Mouse (Mus musculus): ENCODE measurements around the gene Meis3. TPM values are rescaled to one million over a fixed set of nuclear protein-coding genes. Genes with fewer than 3 reads are reported as not detected.

The Meis3 gene
- 137 and 151 TPM in 2 replicates for polyA plus RNA-seq (2014; fragmentation: Nextera tagmentation; extraction: Ambion mirVana)

DNA sequence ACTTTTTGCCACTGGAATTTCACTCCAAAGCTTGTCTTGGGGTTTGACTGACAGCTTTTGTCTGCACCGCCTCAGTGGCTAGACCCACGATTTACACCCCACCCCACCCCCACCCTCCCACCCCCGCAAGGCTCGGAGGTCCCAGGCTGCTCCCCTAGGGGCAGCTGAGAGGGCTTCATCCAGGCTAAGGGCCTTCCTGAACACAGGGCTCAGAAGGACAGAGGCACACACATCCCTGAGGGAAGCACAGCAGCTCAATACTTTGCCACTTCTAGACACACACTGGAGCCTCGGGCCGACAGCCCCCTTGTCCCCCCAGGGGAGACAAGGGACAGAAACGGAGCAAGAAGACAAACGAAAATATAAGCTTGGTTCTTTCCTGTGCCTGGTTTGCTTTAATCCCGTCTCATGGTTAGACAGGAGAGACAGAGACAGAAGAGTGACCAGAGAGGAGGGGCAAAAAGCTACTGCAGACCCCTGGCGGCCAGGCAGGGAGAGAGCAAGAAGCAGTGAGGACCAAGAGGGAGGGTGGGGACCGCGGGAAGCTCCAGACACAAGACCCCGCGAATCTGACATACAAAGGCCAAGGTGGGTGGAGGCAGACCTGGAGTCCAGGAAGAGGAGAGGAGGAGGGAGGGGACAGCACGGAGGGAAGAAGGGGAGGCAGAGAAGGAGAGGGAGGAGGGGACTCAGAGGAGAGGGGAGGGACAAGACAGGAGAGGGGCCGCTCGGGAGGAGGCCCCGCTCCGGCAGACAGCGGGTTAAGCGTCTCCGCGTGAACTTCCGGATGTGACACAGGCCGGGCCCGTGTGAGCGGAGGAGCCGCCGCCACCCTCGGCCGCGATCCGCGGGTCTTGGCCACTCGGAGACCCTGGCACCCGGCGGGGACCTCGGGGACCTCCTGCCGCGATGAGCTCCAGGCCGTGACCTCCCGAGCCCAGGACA lies at the start of gene Meis3:
Gene Meis3, plus strand, starts transcription at position 494 of the 945 bp plus-strand sequence.
- no peaks in the 10 kb centered on the region for H3K9me3 ChIP-seq (ENCODE audit: control insufficient read depth, low read length)
- DNase-seq (peak; percentile 90), ATAC-seq (ENCODE audit: low FRiP score, low TSS enrichment) (peak; percentile 87)
- peak within 1 kb of the TSS; percentile 78 for H3K4me3 ChIP-seq (replicated peaks; ENCODE audit: low read depth, low read length)
- H3K4me2 ChIP-seq (ENCODE audit: low read length) = peak within 1 kb of the TSS; percentile 74
- H3K4me1 ChIP-seq (ENCODE audit: control insufficient read depth, insufficient read depth, low read length) = peaks cover 32% of the 10 kb centered on the region
- H3K27me3 ChIP-seq (ENCODE audit: control insufficient read depth, insufficient read depth, low read length) = no peaks in the 10 kb centered on the region
- under 1% methylated on average over 38 of the region's 42 CpGs for WGBS
- peak within 1 kb of the TSS; percentile 86 for H3K27ac ChIP-seq (replicated peaks; ENCODE audit: low read depth, low read length)
- H3K9ac ChIP-seq (replicated peaks; ENCODE audit: low read length) = peak within 1 kb of the TSS; percentile 81
- H3K36me3 ChIP-seq (ENCODE audit: control insufficient read depth, insufficient read depth, low read length) = peaks cover 26% of the 10 kb centered on the region

DNA sequence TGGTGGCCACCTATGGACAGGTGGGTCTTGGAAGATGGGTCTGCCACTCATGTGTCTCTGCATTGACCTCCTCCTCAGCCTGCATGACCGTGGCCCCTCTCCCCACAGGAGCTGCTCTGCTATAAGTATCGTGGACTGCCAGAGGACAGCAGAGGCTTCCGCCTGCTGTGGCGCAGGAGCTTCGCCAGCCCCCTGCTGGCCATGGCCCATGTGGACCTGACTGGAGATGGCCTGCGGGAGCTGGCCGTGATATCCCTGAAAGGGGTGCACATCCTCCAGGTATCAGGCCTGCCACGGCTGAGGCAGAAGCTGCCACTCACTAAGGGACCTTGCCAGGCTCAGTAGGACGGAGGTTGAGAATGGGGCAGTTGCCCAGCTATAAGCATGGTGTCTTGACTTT lies 49.1 kb upstream of the Meis3 start:
- no peak for DNase-seq
- Histone ChIP-seq H3K4me3 (replicated peaks; ENCODE audit: low read depth, low read length) (no peak overlapping the region), H3K9ac (replicated peaks; ENCODE audit: low read length) (no peak overlapping the region), H3K4me1 (ENCODE audit: control insufficient read depth, insufficient read depth, low read length) (peaks cover 12% of the 10 kb centered on the region), H3K27ac (replicated peaks; ENCODE audit: low read depth, low read length) (no peak overlapping the region), H3K27me3 (ENCODE audit: control insufficient read depth, insufficient read depth, low read length) (no peaks in the 10 kb centered on the region), H3K36me3 (ENCODE audit: control insufficient read depth, insufficient read depth, low read length) (peaks cover 11% of the 10 kb centered on the region; the same call in 1 of the 2 replicates), H3K4me2 (ENCODE audit: low read length) (no peak overlapping the region), H3K9me3 (ENCODE audit: control insufficient read depth, low read length) (no peaks in the 10 kb centered on the region)
- 84% methylated on average over 9 of the region's 9 CpGs for WGBS
- no peak for ATAC-seq (ENCODE audit: low FRiP score, low TSS enrichment)

DNA sequence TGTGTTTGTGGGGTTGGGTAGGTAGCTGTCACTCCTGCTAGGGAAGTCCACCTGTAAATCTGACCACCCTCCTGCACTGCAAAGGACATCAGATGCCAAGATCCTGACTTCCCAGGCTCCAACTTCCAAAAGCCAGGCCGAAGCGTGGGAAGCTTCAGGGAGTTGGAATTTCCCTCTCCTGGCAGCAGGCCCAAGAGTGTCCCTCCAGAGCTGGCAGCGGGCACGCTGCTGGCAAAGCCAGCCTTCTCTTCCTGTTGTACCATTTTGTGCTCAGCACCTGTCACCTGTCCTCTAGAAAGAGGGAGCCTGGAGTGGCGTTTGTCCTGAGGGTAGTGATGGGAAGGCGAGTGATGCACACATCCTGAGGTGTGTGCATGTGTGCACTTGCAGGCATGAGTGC lies 46.5 kb upstream of the Meis3 start:
- Histone ChIP-seq H3K9me3 (ENCODE audit: control insufficient read depth, low read length) (no peaks in the 10 kb centered on the region), H3K27me3 (ENCODE audit: control insufficient read depth, insufficient read depth, low read length) (no peaks in the 10 kb centered on the region), H3K36me3 (ENCODE audit: control insufficient read depth, insufficient read depth, low read length) (peaks cover 8% of the 10 kb centered on the region; the same call in 1 of the 2 replicates), H3K4me3 (replicated peaks; ENCODE audit: low read depth, low read length) (no peak overlapping the region), H3K4me2 (ENCODE audit: low read length) (no peak overlapping the region), H3K4me1 (ENCODE audit: control insufficient read depth, insufficient read depth, low read length) (peaks cover 30% of the 10 kb centered on the region), H3K27ac (replicated peaks; ENCODE audit: low read depth, low read length) (no peak overlapping the region), H3K9ac (replicated peaks; ENCODE audit: low read length) (no peak overlapping the region)
- ATAC-seq (ENCODE audit: low FRiP score, low TSS enrichment) (no peak), DNase-seq (no peak)
- 89% methylated on average over 6 of the region's 6 CpGs for WGBS

DNA sequence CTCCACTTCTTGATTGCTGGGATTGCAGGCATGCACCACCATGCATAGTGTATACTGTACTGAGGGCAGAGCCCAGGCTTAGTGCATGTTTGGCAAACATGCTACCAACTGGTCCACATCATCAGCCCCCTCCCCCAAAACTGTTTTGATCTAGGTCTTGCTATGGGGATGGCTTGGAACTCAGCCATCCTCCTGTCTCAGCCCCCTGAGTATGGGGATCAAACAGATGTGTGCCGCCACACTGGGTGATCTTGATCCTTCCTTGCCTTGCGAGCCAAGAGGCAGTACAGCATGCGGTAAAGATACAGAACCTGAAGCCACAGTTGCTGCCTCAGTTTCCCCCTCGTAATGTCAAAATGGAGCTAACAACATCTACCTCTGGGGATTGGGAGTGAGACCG lies 46.0 kb upstream of the Meis3 start:
- Histone ChIP-seq H3K4me3 (replicated peaks; ENCODE audit: low read depth, low read length) (peak overlapping the region; percentile 58; the same call in 1 of the 2 replicates), H3K27me3 (ENCODE audit: control insufficient read depth, insufficient read depth, low read length) (no peaks in the 10 kb centered on the region), H3K9me3 (ENCODE audit: control insufficient read depth, low read length) (no peaks in the 10 kb centered on the region), H3K27ac (replicated peaks; ENCODE audit: low read depth, low read length) (peak overlapping the region; percentile 78), H3K4me1 (ENCODE audit: control insufficient read depth, insufficient read depth, low read length) (peaks cover 36% of the 10 kb centered on the region), H3K36me3 (ENCODE audit: control insufficient read depth, insufficient read depth, low read length) (0 out of 2 replicates have a peak, but pooled peaks cover 5% of the 10 kb centered on the region), H3K4me2 (ENCODE audit: low read length) (peak overlapping the region; percentile 73), H3K9ac (replicated peaks; ENCODE audit: low read length) (peak overlapping the region; percentile 74; the same call in 1 of the 2 replicates)
- DNase-seq (no peak), ATAC-seq (ENCODE audit: low FRiP score, low TSS enrichment) (no peak)
- 62% methylated on average over 5 of the region's 5 CpGs for WGBS

DNA sequence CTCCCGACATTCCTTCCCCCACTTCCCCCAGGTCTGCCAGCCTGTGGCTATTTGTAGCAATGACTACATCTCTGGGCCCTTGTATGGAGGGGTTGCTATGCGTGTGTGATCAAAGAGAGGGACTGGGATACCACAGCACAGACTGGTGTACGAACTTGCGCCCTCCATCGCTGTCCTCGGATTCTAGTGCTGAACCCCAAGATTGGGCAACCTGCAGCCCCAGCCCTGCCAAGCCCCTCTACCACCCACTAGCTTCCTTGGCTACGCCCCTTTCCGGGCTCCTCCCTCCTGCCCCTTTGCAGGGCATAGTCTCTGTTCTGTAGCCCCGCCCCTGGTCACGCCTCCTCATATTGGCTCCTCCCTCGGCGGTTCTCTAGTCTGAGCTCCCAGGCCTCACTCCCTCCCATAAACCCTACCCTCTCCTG lies 45.5 kb upstream of the Meis3 start, which contains the start of gene Slc8a2:
Gene Slc8a2, plus strand, starts transcription at position 406 of the 425 bp plus-strand sequence.
- 2% methylated on average over 12 of the region's 12 CpGs for WGBS
- peak; percentile 81 for ATAC-seq (ENCODE audit: low FRiP score, low TSS enrichment)
- no peaks in the 10 kb centered on the region for H3K27me3 ChIP-seq (ENCODE audit: control insufficient read depth, insufficient read depth, low read length)

DNA sequence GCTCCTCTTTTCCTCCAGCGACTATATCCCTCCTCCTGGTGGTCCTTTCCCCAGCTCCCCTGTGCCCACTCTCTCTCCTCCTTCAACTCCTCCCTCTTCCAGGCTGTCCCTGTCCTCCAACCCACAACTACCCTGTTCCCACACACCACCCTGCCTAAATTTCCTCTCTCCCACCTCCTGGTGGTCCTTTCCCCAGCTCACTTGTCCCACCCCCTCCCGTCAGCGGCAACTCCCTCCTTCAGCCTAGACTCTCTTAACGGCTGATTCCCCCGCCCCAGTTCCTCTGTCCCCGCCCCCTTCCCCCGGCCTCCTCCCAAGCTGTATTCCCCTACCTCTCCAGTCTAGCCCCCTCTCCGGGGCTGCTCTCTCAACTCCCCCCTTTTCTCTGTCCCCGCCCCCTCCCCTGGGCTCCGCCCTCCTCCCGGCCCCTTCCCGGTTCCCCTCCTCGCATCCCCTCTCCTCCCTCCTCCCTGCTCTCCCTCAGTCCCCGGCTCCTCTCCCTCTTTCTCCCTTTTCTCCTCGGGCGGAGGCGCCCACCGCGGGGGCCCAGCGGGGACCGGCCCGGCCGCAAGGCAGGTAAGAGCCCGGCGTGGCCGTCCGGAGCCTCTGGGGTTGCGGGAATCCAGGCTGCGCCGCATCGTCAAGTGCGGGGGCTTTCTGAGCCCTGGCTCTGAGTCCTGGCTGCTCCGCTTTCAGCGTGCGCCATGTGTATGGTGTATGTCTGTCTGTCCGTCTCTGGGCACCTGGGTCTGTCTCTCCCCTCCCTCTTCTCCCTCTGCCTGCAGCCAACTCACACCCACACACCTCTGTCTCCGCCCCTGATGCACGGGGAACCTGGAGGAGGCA lies 44.8 kb upstream of the Meis3 start:
- Histone ChIP-seq H3K4me3 (replicated peaks; ENCODE audit: low read depth, low read length) (peak overlapping the region; percentile 58), H3K36me3 (ENCODE audit: control insufficient read depth, insufficient read depth, low read length) (0 out of 2 replicates have a peak, but pooled peaks cover 2% of the 10 kb centered on the region), H3K9me3 (ENCODE audit: control insufficient read depth, low read length) (no peaks in the 10 kb centered on the region), H3K4me1 (ENCODE audit: control insufficient read depth, insufficient read depth, low read length) (peaks cover 46% of the 10 kb centered on the region), H3K27ac (replicated peaks; ENCODE audit: low read depth, low read length) (peak overlapping the region; percentile 78), H3K27me3 (ENCODE audit: control insufficient read depth, insufficient read depth, low read length) (no peaks in the 10 kb centered on the region), H3K4me2 (ENCODE audit: low read length) (peak overlapping the region; percentile 73), H3K9ac (replicated peaks; ENCODE audit: low read length) (peak overlapping the region; percentile 74)
- DNase-seq (peak; percentile 90), ATAC-seq (ENCODE audit: low FRiP score, low TSS enrichment) (peak; percentile 83)
- under 1% methylated on average over 38 of the region's 38 CpGs for WGBS

More for the DNA sequence above, 45.5 kb upstream of the Meis3 start, which contains the start of gene Slc8a2:
- H3K4me3 ChIP-seq (replicated peaks; ENCODE audit: low read depth, low read length) = peak within 1 kb of the TSS; percentile 58
- peak; percentile 88 for DNase-seq
- 0 out of 2 replicates have a peak, but pooled peaks cover 5% of the 10 kb centered on the region for H3K36me3 ChIP-seq (ENCODE audit: control insufficient read depth, insufficient read depth, low read length)
- peak within 1 kb of the TSS; percentile 78 for H3K27ac ChIP-seq (replicated peaks; ENCODE audit: low read depth, low read length)
- peak within 1 kb of the TSS; percentile 73 for H3K4me2 ChIP-seq (ENCODE audit: low read length)
- peaks cover 41% of the 10 kb centered on the region for H3K4me1 ChIP-seq (ENCODE audit: control insufficient read depth, insufficient read depth, low read length)
- peak within 1 kb of the TSS; percentile 74 for H3K9ac ChIP-seq (replicated peaks; ENCODE audit: low read length)
- no peaks in the 10 kb centered on the region for H3K9me3 ChIP-seq (ENCODE audit: control insufficient read depth, low read length)

DNA sequence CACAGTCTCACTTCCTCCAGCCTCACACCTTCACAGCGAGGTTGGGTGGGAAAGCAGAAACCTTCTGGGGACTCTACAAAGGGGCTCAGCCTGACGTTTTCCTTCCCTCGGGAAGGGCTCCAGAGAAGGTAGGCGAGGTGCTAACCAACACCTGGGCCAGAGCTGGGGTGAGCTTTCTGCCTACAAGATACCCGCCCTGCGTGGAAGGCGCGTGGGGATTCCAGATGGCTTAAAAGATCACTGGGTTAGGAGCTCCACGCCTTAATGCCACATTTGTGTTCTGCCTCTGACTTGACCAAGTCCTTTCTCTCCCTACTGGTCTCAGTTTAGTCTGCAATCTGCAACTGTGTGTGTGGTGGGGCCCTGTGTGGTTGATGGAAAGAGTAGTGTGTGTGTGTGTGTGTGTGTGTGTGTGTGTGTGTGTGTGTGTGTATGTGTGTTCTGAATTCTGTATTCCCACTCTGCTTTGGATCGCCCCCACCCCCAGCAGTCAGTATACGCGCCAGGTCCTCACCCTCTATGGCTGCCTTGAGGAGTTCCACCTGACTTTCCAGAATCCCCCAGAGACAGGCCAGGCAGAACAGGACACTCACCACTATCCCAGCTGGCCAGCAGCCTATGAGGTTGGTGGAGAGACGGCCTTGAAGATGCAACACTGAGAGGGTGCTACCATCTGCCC lies 43.8 kb upstream of the Meis3 start:
- Histone ChIP-seq H3K27me3 (ENCODE audit: control insufficient read depth, insufficient read depth, low read length) (no peaks in the 10 kb centered on the region), H3K4me1 (ENCODE audit: control insufficient read depth, insufficient read depth, low read length) (peaks cover 50% of the 10 kb centered on the region), H3K4me2 (ENCODE audit: low read length) (peak overlapping the region; percentile 73), H3K9me3 (ENCODE audit: control insufficient read depth, low read length) (no peaks in the 10 kb centered on the region), H3K4me3 (replicated peaks; ENCODE audit: low read depth, low read length) (peak overlapping the region; percentile 58), H3K36me3 (ENCODE audit: control insufficient read depth, insufficient read depth, low read length) (no peaks in the 10 kb centered on the region), H3K9ac (replicated peaks; ENCODE audit: low read length) (peak overlapping the region; percentile 74), H3K27ac (replicated peaks; ENCODE audit: low read depth, low read length) (peak overlapping the region; percentile 46)
- ATAC-seq (ENCODE audit: low FRiP score, low TSS enrichment) (no peak), DNase-seq (peak; percentile 26)
- WGBS = 38% methylated on average over 13 of the region's 13 CpGs

DNA sequence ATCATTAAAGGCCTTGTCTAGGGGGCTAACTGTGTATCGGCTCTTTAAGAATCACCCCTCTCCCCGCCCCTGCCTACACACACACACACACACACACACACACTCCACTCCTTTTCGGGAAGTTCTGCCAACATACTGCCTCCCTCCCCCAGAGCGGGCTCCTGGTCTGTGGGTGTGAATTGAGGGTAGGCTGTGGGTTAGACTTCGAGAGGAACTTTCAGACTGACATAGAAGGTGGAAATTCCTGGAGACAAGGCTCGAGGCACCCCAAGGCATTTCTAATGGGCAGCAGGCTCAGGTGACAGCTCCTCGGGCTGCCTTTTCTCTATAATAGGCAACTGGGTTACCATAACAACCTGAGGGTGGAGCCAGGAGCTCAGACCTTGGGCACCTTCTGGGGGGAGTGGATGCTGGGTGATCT lies 42.7 kb upstream of the Meis3 start:
- Histone ChIP-seq H3K4me2 (ENCODE audit: low read length) (peak overlapping the region; percentile 73), H3K4me1 (ENCODE audit: control insufficient read depth, insufficient read depth, low read length) (peaks cover 53% of the 10 kb centered on the region), H3K9ac (replicated peaks; ENCODE audit: low read length) (no peak overlapping the region), H3K9me3 (ENCODE audit: control insufficient read depth, low read length) (no peaks in the 10 kb centered on the region), H3K27me3 (ENCODE audit: control insufficient read depth, insufficient read depth, low read length) (no peaks in the 10 kb centered on the region), H3K27ac (replicated peaks; ENCODE audit: low read depth, low read length) (0 out of 2 replicates have a peak overlapping the region, but pooled peaks have one; percentile 57), H3K4me3 (replicated peaks; ENCODE audit: low read depth, low read length) (peak overlapping the region; percentile 58; the same call in 1 of the 2 replicates), H3K36me3 (ENCODE audit: control insufficient read depth, insufficient read depth, low read length) (no peaks in the 10 kb centered on the region)
- 16% methylated on average over 7 of the region's 7 CpGs for WGBS
- DNase-seq = peak; percentile 39
- ATAC-seq (ENCODE audit: low FRiP score, low TSS enrichment) = no peak
